Mouse (Mus musculus) embryonic facial prominence, embryonic 15.5 days (tissue): ENCODE data around the gene Mob1a. TPM values are rescaled to one million over a fixed set of nuclear protein-coding genes. Genes with fewer than 3 reads are reported as not detected.

Experiments used
- polyA plus RNA-seq: library from polyadenylated mRNA; unstranded; fragments of >200 nt; fragmentation: Nextera tagmentation; extraction: Ambion mirVana; gene quantifications from 2 replicates; pipeline ENCODE4 v1.2.1, GENCODE M21; 2015

Gene Mob1a
- polyA plus RNA-seq, 1 experiment from 2014 or later = 64.1 TPM

Other genes starting within 250 kb of the Mob1a start
- gene Pcgf1, start 248.1 kb upstream of the Mob1a start, polyA plus RNA-seq = 37.7 and 39.4 TPM in 2 replicates
- 0.59 and 0.99 TPM in 2 replicates for gene Lbx2, start 239.6 kb upstream of the Mob1a start, polyA plus RNA-seq
- gene Ccdc142, start 224.4 kb upstream of the Mob1a start, polyA plus RNA-seq = 3.2 and 3.4 TPM in 2 replicates
- 2.9 and 3.2 TPM in 2 replicates for gene Gm42688, start 224.4 kb upstream of the Mob1a start, polyA plus RNA-seq
- 121 and 136 TPM in 2 replicates for gene Mrpl53, start 217.0 kb upstream of the Mob1a start, polyA plus RNA-seq
- 50.7 and 52.6 TPM in 2 replicates for gene Mogs, start 210.5 kb upstream of the Mob1a start, polyA plus RNA-seq
- gene Wbp1, start 204.5 kb upstream of the Mob1a start, polyA plus RNA-seq = 109 and 113 TPM in 2 replicates
- 18.2 and 18.5 TPM in 2 replicates for gene Ino80b, start 200.6 kb upstream of the Mob1a start, polyA plus RNA-seq
- gene Rtkn, start 190.6 kb upstream of the Mob1a start, polyA plus RNA-seq = 62.8 and 63.2 TPM in 2 replicates
- 7.9 and 12.0 TPM in 2 replicates for gene Wdr54, start 169.6 kb upstream of the Mob1a start, polyA plus RNA-seq
- gene 1700003E16Rik, start 169.6 kb upstream of the Mob1a start, polyA plus RNA-seq = 10.3 and 17.2 TPM in 2 replicates
- gene Dctn1, start 160.1 kb upstream of the Mob1a start, polyA plus RNA-seq = 98.7 and 103 TPM in 2 replicates
- gene Slc4a5, start 106.2 kb upstream of the Mob1a start, polyA plus RNA-seq = 0.11 and 0.48 TPM in 2 replicates
- 27.2 and 30.5 TPM in 2 replicates for gene Mthfd2, start 108 bp upstream of the Mob1a start, polyA plus RNA-seq
- gene Bola3, start 23.1 kb downstream of the Mob1a start, polyA plus RNA-seq = 105 and 113 TPM in 2 replicates
- 63.1 and 66.1 TPM in 2 replicates for gene Tet3, start 133.1 kb downstream of the Mob1a start, polyA plus RNA-seq
- 81.0 and 90.4 TPM in 2 replicates for gene Dguok, start 181.0 kb downstream of the Mob1a start, polyA plus RNA-seq
- gene Actg2, start 210.2 kb downstream of the Mob1a start, polyA plus RNA-seq = 19.5 and 20.9 TPM in 2 replicates
- gene Stambp, start 246.7 kb downstream of the Mob1a start, polyA plus RNA-seq = 31.5 and 32.5 TPM in 2 replicates